Comparison of ENCODE assay signal across 8 mouse cellular contexts in genomic region chr5:151367317-151367716, GRCm38 (mm10).
DNase-seq lines count a peak whose midpoint lies in the region; ATAC-seq lines count a peak whose summit lies in the region.

No protein-coding gene starts in this region.

- H3K27me3 ChIP-seq in heart, embryonic 16.5 days (ENCODE audit: control insufficient read depth, insufficient read depth, low read length), result no peaks in the 10 kb centered on the region
- H3K27me3 ChIP-seq in midbrain, embryonic 15.5 days (replicated peaks), result no peaks in the 10 kb centered on the region

- H3K27ac ChIP-seq in heart, embryonic 16.5 days (ENCODE audit: low read length), result peak overlapping the region; percentile 95
- H3K27ac ChIP-seq in midbrain, embryonic 15.5 days, result peak overlapping the region; percentile 98

- H3K9ac ChIP-seq in heart, embryonic 16.5 days (ENCODE audit: low read length), result peak overlapping the region; percentile 83
- H3K9ac ChIP-seq in midbrain, embryonic 15.5 days, result peak overlapping the region; percentile 70

- no peak for DNase-seq in heart, adult 9 months (ENCODE audit: low spot score in 2 of 2)
- DNase-seq in c-Kit-positive CD71-positive TER-119-negative erythroid progenitor cells, embryonic 14.5 days (ENCODE audit: low read depth), result peak; percentile 19
- DNase-seq in induced T-regulatory cell, adult 2 months (ENCODE audit: low read depth), result peak; percentile 7
- no peak for DNase-seq in ovary, postnatal 10 days (ENCODE audit: low spot score)
- no peak for DNase-seq in right cerebral cortex, adult 18-20 months
- no peak for DNase-seq in layer of hippocampus, postnatal 10 days (ENCODE audit: low spot score in 2 of 2)

- no peak for ATAC-seq in heart, embryonic 16.5 days (replicated peaks; ENCODE audit: extremely low read depth, insufficient read depth, low FRiP score)
- no peak for ATAC-seq in midbrain, embryonic 15.5 days (replicated peaks)

- WGBS in heart, embryonic 16.5 days, result 73% methylated on average over 1 of the region's 1 CpGs
- 81% methylated on average over 1 of the region's 1 CpGs for WGBS in midbrain, embryonic 15.5 days

- H3K4me3 ChIP-seq in heart, embryonic 16.5 days (ENCODE audit: low read length), result peak overlapping the region; percentile 63
- peak overlapping the region; percentile 44 for H3K4me3 ChIP-seq in midbrain, embryonic 15.5 days

- H3K9me3 ChIP-seq in heart, embryonic 16.5 days (replicated peaks; ENCODE audit: control insufficient read depth, low read length), result no peaks in the 10 kb centered on the region
- H3K9me3 ChIP-seq in midbrain, embryonic 15.5 days, result no peaks in the 10 kb centered on the region

- no peaks in the 10 kb centered on the region for H3K36me3 ChIP-seq in heart, embryonic 16.5 days (ENCODE audit: control insufficient read depth, insufficient read depth)
- H3K36me3 ChIP-seq in midbrain, embryonic 15.5 days (replicated peaks), result no peaks in the 10 kb centered on the region

- H3K4me1 ChIP-seq in heart, embryonic 16.5 days (ENCODE audit: control insufficient read depth, insufficient read depth, low read length), result peaks cover 9% of the 10 kb centered on the region
- peaks cover 10% of the 10 kb centered on the region for H3K4me1 ChIP-seq in midbrain, embryonic 15.5 days

- H3K4me2 ChIP-seq in heart, embryonic 16.5 days (ENCODE audit: low read depth, low read length), result peak overlapping the region; percentile 87
- peak overlapping the region; percentile 69 for H3K4me2 ChIP-seq in midbrain, embryonic 15.5 days

Comparison
In these comparisons a context has a peak if more than half of its experiments do, and no peak if none do; other contexts are left out.
1. DNase-seq: peak in c-Kit-positive CD71-positive TER-119-negative erythroid progenitor cells, embryonic 14.5 days (single experiment) and induced T-regulatory cell, adult 2 months (single experiment); none in heart, adult 9 months (0 of 2), ovary, postnatal 10 days (single experiment), right cerebral cortex, adult 18-20 months (single experiment) and layer of hippocampus, postnatal 10 days (0 of 2).